Mouse (Mus musculus) G1E (cell line): ENCODE measurements around the gene Scaf11.

ENCODE experiments used
- CTCF ChIP-seq: IDR thresholded peaks from 2 replicates; pipeline ENCODE4 v1.5.1; 2012; ENCODE audit warnings: low read depth, low read length, inconsistent platforms, mixed read lengths
- GATA1 ChIP-seq: IDR thresholded peaks from 2 replicates; pipeline ENCODE4 v1.6.1; 2012; ENCODE audit warnings: borderline replicate concordance, low read length, inconsistent platforms, mixed read lengths
- POLR2AphosphoS5 ChIP-seq: IDR thresholded peaks from 2 replicates; pipeline ENCODE4 v1.6.1; 2012; ENCODE audit warnings: low read depth, low read length, inconsistent platforms; ENCODE audit not compliant: insufficient replicate concordance
- TAL1 ChIP-seq: conservative IDR thresholded peaks from 2 replicates; pipeline ENCODE4 v1.6.1; 2012; ENCODE audit warnings: low read depth, low read length, inconsistent platforms, mixed read lengths

- TF ChIP-seq CTCF (no peak), POLR2AphosphoS5 (no peak), TAL1 (no peak), GATA1 (no peak)
These were observed 7.2 kb upstream of the Scaf11 start for GRCm38 (mm10) chr15:96467844-96468243.
